Mouse (Mus musculus) right cerebral cortex, postnatal 25 days (tissue): ENCODE data around the gene Lmf1.

Experiments used
- DNase-seq: peaks from one replicate; pipeline ENCODE4 v3.0.0; 2022

Gene Lmf1

GRCm38 (mm10) chr17:25608137-25608785 lies 29.4 kb downstream of the Lmf1 start:
- no peak for DNase-seq

DNA sequence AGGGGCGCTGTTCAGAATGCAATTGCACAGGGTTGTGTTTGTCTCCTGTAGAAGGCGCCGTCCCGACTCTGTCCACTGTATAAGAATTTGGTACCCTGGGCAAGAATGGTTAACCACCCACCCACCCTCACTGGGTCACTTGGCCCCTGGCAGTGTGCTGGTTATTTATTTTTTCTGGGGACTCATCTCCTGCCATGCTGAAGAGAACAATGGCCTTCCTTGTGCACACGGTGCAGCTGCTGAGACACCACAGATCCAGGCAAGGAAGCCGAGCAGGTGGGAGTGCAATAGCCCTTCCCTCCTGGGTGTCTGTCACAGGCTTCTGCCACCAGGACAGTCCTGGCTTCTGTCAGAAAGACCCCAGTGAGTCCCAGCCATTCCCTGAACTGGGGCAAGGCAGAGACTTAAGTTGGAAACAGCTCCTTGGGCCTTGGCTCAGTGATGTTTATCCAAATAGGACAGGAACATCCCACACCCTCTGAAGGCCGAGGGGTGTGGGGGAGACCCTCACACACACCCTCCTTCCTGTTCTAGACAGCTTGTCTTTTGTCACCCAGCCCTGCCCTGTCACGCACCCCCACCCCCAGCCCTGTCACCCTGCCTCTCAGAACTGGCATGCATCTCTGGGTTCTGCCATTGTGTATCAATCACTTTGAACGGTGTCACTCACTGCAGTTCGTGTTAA lies 30.1 kb downstream of the Lmf1 start:
- no peak for DNase-seq

DNA sequence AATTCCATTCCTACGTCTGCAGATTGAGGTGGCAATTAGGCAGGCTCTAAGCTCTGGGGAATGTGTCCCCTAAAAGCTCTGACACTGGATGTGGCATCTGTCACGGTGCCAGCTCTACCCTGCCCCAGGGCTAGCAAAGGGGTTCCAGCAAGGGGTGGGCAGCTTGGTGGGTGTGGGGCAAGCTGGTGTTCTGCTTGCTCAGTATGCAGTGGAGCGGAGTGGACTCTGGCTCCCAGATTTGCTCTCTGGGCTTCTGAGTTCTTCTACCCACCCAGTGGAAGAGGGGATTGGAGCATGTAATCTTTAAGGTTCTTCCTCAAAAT lies 30.6 kb downstream of the Lmf1 start:
- DNase-seq = no peak

DNA sequence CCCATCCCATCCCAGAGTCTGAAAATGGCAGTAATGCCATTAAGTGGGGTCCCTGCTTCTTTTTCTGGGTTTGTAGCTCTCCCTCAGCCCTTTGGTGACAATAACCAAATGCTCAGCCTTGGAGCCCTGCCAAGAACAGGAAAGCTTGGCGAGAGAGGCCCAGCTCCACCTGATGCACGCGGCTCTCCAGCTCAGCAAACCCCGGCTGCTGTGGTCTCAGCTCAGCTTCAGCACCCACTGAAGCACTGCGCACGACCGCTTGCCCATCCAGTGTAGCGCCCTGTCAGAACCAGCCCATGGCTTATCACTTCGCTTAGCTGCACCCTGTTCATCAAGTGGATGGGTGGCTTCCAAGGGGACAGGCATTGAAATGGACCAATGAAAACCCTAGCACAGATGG lies 31.3 kb downstream of the Lmf1 start:
- DNase-seq = peak; percentile 37

DNA sequence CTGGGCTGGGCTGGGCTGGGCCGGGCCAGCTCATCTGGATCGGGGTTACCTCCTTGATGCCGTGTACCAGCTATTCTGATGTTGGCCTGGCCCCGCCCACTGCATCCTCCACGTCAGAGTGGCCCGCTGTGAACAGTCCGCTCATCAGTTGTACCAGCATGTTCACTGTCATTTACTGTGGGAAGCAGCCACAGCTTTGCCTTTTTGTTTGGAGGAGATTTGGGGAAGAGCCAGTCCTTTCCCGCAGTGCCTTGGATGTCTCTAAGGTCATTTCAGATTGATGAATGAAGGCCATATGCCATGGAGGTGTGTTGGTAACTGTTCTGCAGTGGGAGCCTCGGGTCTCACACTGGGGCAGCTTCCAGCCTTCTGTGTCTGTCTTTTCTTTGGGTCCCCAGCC lies 33.7 kb downstream of the Lmf1 start:
- DNase-seq = no peak

- no peak for DNase-seq
These were observed 34.4 kb downstream of the Lmf1 start for GRCm38 (mm10) chr17:25613323-25613722.

DNA sequence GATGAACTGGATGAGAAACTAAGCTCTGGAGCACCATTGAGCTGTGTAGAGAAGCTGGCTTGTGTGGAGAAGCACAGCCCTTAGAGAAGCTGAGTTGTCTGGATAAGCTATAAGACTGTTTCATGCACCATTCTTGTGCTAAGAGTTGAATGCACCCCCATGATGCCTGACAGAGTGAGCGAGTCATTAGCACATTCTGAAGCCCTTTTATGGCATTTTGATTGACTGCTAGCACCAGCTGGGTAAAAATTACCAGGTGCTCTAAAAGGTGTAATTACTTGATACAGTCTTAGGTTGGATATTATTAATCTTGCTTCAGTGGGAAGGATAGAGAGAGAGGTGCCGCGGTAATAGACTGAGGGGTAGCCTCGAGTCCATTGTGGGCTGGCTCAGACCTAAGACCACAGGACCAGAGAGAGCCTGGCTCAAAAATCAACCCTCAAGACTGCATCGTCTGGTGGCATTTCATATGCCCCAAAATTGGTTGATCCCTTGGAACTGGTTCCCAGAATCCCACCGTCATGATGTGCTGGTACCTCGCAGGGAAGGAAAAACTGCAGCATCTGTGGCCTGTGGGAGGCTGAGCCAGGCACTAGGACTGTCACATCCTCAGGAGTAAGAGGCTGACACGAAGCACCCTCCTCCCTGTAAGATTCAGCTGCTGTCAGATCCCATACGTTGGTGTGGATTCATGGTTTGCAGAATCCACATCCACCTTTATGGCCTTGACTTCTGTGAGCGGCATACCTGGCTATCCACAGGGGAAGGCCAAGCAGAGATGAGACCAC lies 36.0 kb downstream of the Lmf1 start:
- DNase-seq = no peak

DNA sequence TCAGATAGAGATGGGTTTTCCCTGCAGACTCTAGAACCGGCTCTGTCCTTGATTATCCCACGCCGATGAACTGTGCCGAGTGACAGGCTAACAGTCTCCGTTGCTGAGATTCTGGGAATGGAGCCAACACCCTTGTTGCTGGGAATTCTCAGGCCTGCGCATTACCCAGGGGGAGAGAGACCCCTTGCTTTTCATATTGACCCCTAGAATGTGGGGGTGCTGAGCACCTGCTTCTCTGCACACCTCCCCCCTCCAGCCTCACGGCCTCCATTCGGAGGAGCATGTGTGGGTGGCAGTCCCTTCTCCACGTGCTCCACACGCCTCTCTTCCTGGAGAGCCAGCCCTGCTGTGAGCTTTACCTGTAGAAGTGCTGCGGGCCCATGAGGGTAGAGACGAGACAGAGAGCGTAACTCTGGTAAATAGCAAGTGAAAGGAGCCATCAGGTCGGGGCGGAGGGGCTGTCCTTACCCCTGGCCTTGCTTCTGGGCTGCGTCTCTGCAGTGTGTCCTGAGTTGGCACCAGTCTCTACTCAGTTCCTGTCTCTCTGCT lies 39.7 kb downstream of the Lmf1 start:
- peak; percentile 73 for DNase-seq

- DNase-seq = no peak
These were observed 44.6 kb downstream of the Lmf1 start for GRCm38 (mm10) chr17:25623441-25623840.

DNA sequence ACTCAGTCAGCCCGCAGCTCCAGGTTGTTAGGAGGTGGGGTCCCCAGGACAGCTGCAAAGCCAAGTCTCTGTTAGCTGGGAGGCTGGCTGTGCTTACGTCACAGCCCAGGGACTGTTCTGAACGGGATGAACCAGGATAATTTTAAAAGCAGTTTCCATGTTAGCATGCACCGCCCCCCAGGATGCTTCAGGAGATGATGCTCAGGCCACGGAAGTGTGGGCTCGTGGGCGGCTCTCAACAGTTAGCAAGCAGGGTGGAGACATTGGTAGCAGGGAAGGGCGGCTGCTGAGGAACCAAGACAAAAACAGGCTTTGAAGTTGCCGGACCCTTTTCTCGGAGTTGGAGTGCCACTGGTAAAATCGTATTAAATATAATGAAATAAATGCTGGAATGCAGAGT lies 45.0 kb downstream of the Lmf1 start:
- DNase-seq = peak; percentile 73

- no peak for DNase-seq
These were observed 45.7 kb downstream of the Lmf1 start for GRCm38 (mm10) chr17:25624446-25625119.

GRCm38 (mm10) chr17:25625282-25625681 lies 46.4 kb downstream of the Lmf1 start:
- DNase-seq = peak; percentile 85

- DNase-seq = no peak
These were observed 47.5 kb downstream of the Lmf1 start for GRCm38 (mm10) chr17:25626196-25627043.

GRCm38 (mm10) chr17:25630313-25630712 lies 51.4 kb downstream of the Lmf1 start:
- DNase-seq = peak; percentile 69

DNA sequence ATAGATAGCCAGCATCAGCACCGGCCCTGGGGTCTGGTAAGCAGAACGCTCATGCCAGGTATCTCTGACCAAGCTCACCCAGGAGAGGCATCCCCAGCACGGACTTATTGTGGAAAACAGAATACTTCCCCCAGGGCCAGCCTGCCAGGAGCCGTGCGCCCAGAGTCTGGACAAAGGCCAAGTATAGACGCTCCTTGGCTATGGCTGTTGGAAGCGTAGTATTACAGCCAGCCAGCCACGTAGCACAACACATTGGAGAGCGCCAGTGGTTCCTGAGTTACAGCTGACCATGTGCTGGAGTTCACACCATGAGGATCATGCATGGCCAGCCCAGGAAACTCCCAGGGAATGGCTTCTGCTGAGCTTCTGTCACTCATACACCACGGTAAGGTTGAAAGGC lies 55.2 kb downstream of the Lmf1 start:
- no peak for DNase-seq

GRCm38 (mm10) chr17:25635387-25635786 lies 56.5 kb downstream of the Lmf1 start:
- DNase-seq = no peak

DNA sequence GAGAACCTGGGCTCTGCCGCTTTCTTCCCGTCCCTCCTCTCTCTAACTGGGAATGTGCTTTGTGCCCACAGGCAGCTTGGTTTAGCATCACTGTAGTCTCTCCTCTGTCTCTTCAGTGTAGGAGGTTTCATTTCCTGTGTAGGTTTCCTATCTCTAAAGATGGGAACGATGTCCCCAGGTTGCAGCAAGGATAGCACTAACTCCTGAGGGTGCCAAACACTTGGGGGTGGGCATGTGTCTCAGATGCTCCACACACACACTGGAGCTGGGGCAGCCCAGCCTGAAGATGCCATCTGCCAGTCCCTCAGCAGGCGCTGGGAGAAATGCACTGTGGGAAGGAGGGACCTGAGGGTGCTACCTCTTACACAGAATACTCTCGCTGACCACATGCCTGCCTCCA lies 56.9 kb downstream of the Lmf1 start:
- DNase-seq = peak; percentile 78

GRCm38 (mm10) chr17:25637986-25638385 lies 59.1 kb downstream of the Lmf1 start:
- no peak for DNase-seq

- DNase-seq = no peak
These were observed 59.6 kb downstream of the Lmf1 start for GRCm38 (mm10) chr17:25638442-25638841.

- DNase-seq = no peak
These were observed 62.1 kb downstream of the Lmf1 start for GRCm38 (mm10) chr17:25640956-25641355.

- no peak for DNase-seq
These were observed 63.1 kb downstream of the Lmf1 start for GRCm38 (mm10) chr17:25642032-25642431.
